Mouse (Mus musculus): ENCODE data around the gene Ugt1a7c.

- TF ChIP-seq EP300 (IDR thresholded peaks at IDR 0.05; ENCODE audit: low read length) (no peak), CTCF (conservative IDR thresholded peaks at IDR 0.05 in 1 of 2, IDR thresholded peaks at IDR 0.05 in 1 of 2; ENCODE audit: low read depth in 2 of 2, low read length in 2 of 2) (no peak), GABPA (IDR thresholded peaks at IDR 0.05; ENCODE audit: insufficient replicate concordance, low read depth, low read length) (no peak), ELF1 (IDR thresholded peaks at IDR 0.05; ENCODE audit: low read depth, low read length) (no peak), MAFK (IDR thresholded peaks at IDR 0.05; ENCODE audit: insufficient replicate concordance, low read length) (no peak)
Measured at GRCm38 (mm10) chr1:88245881-88246280, 151.0 kb downstream of the Ugt1a7c start.

Measured in CH12.LX (cell line).